Mouse (Mus musculus) MEL (cell line): ENCODE measurements at regions not wholly inside any gene's neighbourhood (a gene's known extent, or its start where the extent isn't known, plus 50 kb on each side); places are given as distances from the start of the nearest gene placed in this dataset.

Experiments
- CHD2 ChIP-seq: IDR thresholded peaks from 2 replicates; pipeline ENCODE4 v1.6.1; 2011; ENCODE audit warnings: low read length, improper control_type of control experiment
- CTCF ChIP-seq, 3 experiments: IDR thresholded peaks in 2 of 3; conservative IDR thresholded peaks in 1 of 3; 2 replicates each; pipeline ENCODE4 v1.5.1; 2011 to 2012; ENCODE audit warnings: low read length in 3 of 3, low read depth in 2 of 3, mild to moderate bottlenecking in 2 of 3, improper control_type of control experiment in 1 of 3, inconsistent platforms in 1 of 3, mixed read lengths in 1 of 3, moderate library complexity in 1 of 3; ENCODE audit not compliant: control insufficient read depth in 1 of 3, insufficient read depth in 1 of 3, poor library complexity in 1 of 3, severe bottlenecking in 1 of 3
- MAFK ChIP-seq: IDR thresholded peaks from 2 replicates; pipeline ENCODE4 v1.6.1; 2011; ENCODE audit warnings: low read depth, mild to moderate bottlenecking, low read length, improper control_type of control experiment, borderline replicate concordance
- MAX ChIP-seq: IDR thresholded peaks from 2 replicates; pipeline ENCODE4 v1.6.1; 2011; ENCODE audit warnings: low read length, improper control_type of control experiment
- POLR2A ChIP-seq, 2 experiments: IDR thresholded peaks; 2 replicates each; pipeline ENCODE4 v1.6.1; 2011 to 2012; ENCODE audit warnings: low read length in 2 of 2, mild to moderate bottlenecking in 2 of 2, control low read depth in 1 of 2, improper control_type of control experiment in 1 of 2, low read depth in 1 of 2, moderate library complexity in 1 of 2; ENCODE audit not compliant: control insufficient read depth in 1 of 2, insufficient read depth in 1 of 2, poor library complexity in 1 of 2
- RAD21 ChIP-seq: IDR thresholded peaks from 2 replicates; pipeline ENCODE4 v1.6.1; 2011; ENCODE audit warnings: mild to moderate bottlenecking, low read depth, low read length, improper control_type of control experiment
- SMC3 ChIP-seq: IDR thresholded peaks from 2 replicates; pipeline ENCODE4 v1.6.1; 2011; ENCODE audit warnings: low read depth, low read length, improper control_type of control experiment
- TCF12 ChIP-seq: IDR thresholded peaks from 2 replicates; pipeline ENCODE4 v1.6.1; 2014; ENCODE audit warnings: low read depth, mild to moderate bottlenecking, inconsistent platforms, low read length, improper control_type of control experiment, moderate library complexity

DNA sequence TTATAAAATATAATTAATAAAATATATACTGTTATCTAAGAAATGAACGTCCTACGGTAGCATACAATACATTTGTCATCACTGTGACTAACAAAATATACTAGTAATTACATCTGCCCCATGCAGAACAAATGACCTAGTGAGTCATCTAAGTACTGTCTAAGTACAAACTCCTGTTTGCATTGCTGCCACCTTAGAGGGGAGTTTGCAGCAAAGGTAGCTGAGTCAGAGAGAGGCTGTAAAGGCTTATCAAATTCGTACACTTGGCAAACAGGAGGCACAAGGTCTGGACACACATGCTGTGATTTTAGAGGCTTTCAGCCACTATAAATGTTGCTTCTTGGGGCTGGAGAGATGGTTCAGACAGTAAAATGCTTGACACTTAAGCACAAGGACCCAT, 649.3 kb downstream of the Tmem114 start:
- no peak for TF ChIP-seq MAX
- TF ChIP-seq SMC3: no peak
- no peak for TF ChIP-seq CTCF (IDR thresholded peaks at IDR 0.05 in 2 of 3, conservative IDR thresholded peaks at IDR 0.05 in 1 of 3; ENCODE audit: control insufficient read depth in 1 of 3, insufficient read depth in 1 of 3, low read depth in 2 of 3, low read length in 3 of 3, poor library complexity in 1 of 3, severe bottlenecking in 1 of 3)
- TF ChIP-seq POLR2A (IDR thresholded peaks at IDR 0.05; ENCODE audit: control insufficient read depth in 1 of 2, insufficient read depth in 1 of 2, low read depth in 1 of 2, low read length in 2 of 2, poor library complexity in 1 of 2): no peak
- no peak for TF ChIP-seq RAD21
- no peak for TF ChIP-seq CHD2
- TF ChIP-seq TCF12: no peak
- no peak for TF ChIP-seq MAFK
